Mouse (Mus musculus) testis, postnatal 10 days (tissue): ENCODE results near the gene Has3.
"Not testable (repeated sequence)": the region's sequence is repeated elsewhere in the genome, so short reads cannot be mapped to it uniquely, and the experiment has no call there.

ENCODE experiments used
- DNase-seq: peaks from one replicate; pipeline ENCODE4 v3.0.0; 2021; ENCODE audit warnings: low spot score

Gene Has3

DNA sequence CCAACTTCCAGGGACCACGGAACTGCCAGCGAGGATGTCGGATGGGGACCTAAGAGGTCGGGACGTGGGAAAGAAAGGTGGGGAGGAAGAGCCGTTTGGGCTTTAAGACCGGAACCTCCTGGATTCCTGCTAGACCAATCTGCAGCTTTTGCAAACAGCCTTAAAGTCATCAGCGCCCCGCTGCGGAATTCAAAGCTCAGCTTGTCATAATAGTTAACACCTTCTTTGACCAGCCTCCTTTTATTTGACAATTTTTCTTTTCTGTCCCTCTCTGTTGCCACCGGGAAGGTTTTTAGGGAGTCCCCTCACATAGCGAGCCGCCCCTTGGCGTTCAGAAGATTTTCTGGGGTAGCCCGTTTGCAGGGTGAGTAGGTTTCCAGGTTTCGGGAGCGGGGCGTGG is at the start of gene Has3:
Has3 (plus strand) TSS at position 192 of the 400 bp plus-strand sequence.
- no peak for DNase-seq

- DNase-seq = no peak
Observed at GRCm38 (mm10) chr8:106820553-106821515, 49.2 kb upstream of the Has3 start.

- no peak for DNase-seq
Observed at GRCm38 (mm10) chr8:106828921-106829320, 41.1 kb upstream of the Has3 start.

DNA sequence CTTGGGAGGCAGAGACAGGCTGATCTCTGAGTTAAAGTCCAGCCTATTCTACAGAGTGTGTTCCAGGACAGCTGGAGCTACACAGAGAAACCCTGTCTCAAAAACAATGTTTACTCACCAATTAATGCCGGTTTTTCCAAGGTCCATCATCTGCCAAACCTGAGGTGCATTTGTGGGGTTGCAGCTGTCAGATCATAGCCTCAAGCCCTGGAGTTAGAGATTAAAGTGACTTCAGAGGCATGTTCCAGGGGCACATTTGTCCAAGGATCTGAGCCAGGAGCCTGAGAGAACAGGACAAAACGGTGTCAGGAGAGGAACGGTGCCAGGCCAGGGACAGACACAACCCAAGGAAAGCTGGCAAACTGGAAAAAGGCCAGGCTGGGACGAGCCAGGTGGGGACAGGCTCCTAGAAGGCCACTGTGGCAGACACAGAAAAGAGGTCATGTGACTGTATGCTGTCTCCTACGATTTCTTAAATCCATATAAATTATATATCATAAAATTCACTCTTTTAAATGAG is 40.5 kb upstream of the Has3 start:
- DNase-seq = no peak

GRCm38 (mm10) chr8:106834899-106835298 is 35.1 kb upstream of the Has3 start:
- DNase-seq = no peak

DNA sequence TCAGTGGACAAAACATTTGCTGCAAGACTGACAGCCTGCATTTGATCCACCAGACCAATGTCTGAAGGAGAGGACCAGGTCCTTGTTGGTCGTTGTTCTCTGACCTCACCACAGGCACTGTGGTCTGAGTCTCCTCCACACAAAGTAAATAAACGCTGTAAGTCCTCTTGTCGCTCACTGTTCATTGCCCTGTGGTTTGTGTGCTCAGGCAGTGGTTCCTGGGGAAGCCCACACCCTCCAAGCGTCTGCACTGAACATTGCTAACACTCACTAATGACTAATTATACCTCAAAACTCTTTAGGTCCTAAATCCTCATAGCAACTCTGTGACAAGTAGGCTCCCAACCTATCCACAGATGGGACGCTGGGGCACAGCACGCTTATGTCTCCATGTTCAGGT is 33.5 kb upstream of the Has3 start:
- no peak for DNase-seq

DNA sequence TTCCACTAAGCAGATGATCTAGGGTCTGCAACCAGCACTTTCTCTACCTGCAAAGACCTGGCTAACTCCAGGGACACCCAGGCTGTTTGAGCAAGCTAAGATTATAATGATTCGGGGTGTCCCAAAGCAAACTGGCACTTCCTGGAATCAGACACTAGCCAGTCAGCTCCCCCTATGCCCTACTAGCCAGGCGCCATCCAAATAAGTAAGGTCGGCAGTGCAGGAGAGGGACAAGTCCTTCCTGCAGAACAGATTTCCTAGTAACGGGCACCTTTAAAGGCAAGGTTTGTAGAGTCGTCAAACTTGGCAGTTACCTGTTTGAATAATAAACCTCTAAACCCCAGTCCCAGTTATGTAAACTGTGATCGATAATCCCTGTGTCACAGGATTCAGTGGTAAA is 31.2 kb upstream of the Has3 start:
- DNase-seq = no peak

GRCm38 (mm10) chr8:106839209-106840001 is 30.6 kb upstream of the Has3 start:
- no peak for DNase-seq

GRCm38 (mm10) chr8:106850034-106850433 is 20.0 kb upstream of the Has3 start:
- no peak for DNase-seq

DNA sequence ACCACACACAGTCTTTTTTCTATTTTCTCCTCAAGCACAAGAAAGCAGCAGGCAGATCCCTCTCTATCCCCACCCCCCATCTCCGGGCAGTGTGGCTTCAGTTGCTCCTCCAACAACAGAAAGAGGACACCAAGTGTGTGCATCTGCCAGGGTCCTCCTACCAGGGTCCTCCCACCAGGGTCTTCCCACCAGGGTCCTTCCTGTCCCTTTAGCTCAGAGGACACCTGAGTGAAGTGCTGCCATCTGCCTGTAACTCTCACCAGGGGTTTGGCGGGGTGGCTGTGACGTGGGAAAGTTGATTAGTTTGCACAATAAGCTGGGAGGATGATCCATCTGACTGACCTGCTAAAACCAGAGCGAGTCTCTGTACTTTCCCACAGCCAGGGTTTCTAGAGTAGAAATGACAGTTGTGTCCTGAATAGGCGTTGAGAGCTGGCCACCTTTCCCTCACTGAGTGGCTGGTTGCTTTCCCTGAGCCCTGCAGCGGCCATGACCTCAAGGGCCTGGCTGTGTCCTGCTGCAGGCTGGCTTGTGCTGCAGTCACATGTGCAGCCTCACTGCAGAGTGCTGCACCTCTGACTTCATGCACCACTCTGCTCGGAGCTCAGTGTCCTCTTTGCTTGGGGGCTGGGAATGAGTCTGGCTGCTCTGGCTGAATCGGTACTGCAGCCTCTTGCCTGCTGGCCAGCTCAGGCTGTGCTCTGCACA is 15.4 kb upstream of the Has3 start:
- DNase-seq = no peak

GRCm38 (mm10) chr8:106855242-106855562 is 14.8 kb upstream of the Has3 start:
- DNase-seq = no peak

DNA sequence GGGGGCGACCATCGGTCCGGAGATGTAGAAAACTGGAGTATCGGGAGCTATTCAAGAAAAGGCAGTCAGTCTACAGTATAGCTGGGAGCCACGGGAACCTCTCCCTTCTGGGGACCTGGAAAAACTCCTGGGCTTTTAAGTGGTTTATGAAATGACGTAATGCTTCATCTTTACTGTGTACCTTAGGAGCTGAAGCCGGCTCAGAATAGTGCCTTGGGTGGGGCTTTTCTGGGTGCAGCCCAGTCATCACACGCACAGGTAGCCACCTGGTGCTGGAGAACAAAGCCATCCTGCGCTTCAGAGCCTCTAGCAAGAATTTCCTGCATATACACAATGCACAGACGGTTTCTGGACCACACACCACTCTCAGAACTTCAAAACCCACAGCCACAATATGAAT is 7.2 kb upstream of the Has3 start:
- DNase-seq = no peak

- no peak for DNase-seq
Observed at GRCm38 (mm10) chr8:106865354-106865753, 4.7 kb upstream of the Has3 start.

DNA sequence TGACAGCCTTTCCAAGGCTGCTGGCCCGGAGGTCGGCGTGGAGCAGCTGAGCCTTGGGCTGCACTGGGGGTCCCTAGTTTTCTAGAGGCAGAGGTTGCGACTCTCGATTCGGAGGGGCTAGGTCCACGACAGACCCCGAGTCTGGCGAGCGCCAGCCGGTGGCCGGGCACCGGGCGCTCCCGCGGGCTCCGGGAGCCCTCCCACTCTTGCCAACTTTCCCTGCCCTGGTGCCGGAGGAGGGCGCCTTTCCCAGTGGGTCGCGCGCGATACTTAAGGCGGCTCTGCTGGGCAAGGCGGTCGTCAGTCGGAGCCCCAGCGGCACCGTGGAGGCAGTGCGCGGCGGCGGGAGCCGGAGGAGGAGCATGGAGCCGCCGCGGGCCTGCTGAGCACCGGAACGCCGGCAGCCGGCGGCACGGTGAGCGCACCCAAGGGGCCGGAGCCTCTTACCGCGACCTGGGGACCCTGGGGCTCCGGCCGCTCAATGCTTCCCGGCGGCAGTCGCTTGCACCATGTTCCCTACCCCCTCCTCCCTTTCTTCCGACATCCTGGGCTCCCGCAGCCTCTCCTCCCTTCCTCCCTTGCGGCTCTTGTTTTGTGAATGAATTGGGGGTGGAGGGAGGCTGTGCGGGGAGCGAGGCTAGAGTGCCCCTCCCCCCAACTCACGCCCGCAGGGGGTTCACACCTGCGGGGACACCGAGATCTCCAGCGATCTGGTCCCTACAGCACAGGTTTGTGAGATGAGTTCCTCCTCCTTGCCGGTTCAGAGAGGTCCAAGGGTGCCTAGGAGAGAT is 690 bp downstream of the Has3 start:
- peak; percentile 71 for DNase-seq

DNA sequence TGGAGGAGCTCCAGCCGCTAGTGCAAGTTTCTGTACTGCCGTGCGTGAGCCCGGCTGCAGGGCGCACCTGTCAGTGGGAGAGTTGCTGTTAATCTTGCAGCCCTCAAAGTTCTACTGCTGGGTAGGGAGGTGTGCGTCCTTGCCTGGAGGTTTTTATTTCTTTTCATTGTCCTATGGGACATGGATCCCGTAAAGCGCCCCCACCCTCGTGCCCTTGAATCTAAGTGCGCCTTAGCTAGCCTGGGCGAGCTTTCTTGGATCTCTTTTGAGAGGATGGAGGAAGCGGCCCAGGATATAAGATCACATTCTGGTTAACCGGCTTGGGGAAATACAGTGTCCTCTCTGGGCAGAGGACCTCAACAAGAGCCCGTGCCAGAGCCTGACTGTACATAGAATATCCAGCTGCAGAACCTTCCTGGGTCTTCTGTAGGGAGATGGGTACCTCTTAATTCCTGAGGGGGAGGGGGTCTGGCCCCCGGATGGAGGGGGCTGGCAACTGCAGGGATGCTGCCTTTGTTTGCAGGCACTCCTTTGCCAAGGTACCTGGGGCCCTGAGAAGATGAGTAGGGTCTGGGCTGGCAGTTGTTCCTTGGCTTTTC is 1.4 kb downstream of the Has3 start:
- DNase-seq = no peak

- peak; percentile 77 for DNase-seq
Observed at GRCm38 (mm10) chr8:106871931-106872371, 1.9 kb downstream of the Has3 start.

DNA sequence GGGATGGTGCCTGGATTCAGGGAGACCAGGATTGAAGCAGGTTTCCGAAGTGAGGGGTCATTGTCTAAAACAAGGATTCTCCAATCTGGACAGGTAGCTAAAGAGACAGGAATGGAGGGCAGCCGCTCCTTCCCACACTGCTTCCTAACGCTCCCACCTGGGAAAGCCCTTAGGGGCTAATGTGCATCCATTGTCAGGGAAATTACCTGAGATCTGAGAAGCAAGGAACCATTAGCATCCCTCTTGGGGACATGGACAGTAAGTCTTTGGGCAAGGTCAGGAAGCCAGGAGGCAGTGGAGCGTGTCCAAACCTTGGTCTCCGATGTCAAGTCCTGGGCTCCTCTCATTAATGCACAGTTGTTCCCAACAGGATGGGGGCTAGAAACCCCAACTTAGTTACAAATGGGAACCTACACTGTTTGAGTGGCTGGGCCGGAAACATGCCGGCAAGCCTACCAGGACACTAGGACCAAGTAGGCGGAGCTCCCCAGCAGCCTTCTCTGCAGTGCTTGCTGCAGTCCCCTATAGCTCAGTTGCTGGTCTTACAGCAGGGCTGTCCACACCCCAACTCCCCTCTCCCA is 2.5 kb downstream of the Has3 start:
- DNase-seq = no peak

- DNase-seq = no peak
Observed at GRCm38 (mm10) chr8:106880121-106880707, 10.2 kb downstream of the Has3 start.

GRCm38 (mm10) chr8:106884094-106884493 is 14.1 kb downstream of the Has3 start:
- DNase-seq = not testable (repeated sequence)

DNA sequence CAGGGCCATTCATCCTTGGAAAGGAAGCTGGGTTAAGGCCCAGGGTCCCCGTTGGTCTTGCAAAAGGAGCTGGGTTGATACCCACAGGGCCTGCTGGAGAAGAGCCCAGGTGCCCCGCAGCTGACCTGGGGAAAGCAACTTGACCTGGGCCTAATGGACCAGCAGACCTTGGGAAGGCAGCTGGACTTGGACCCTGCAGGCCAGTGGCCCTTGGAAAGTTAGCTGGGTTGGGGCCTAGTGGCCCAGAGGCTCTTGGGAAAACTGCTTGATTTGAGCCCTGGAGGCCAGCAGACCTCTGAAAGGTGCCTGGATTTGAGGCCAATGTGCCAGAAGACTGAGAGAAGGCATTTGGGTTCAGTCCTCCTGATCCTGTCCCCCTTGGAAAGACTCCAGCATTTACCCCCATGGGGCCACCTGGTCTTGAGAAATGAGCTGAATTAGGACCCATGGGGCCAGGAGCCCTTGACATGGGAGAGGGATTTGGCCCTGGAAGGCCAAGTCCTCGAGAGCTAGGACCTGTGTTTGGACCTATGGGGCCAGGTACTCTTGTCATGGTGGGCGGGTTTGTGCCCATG is 14.9 kb downstream of the Has3 start:
- DNase-seq = not testable (repeated sequence)
